Comparison of ENCODE assay signal across 24 mouse cellular contexts in the genomic region with DNA sequence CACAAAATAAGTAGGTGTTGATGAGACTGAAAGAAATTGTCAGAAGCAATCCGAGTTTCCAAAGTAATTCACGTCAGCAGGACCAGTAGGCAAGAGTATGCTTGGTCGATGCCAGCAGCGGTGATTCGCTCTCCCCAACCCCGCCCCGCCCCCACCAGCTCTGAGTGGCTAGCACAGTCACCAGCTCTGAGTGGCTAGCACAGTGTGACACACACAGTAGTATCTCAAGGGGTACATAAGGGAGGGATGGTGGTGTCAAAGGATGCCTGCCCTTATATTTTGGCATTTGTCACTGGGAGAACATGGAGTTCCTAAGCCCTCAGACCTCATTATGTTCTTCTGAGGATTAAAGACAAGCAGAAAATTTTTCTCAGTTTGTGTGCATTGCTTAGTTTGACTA.
"Had no signal": no experiment of that assay in that cellular context is flagged by ENCODE, and none has a peak within 500 bp of the region (broad histone marks: within the 10 kb centered on the region; RNA-seq: fewer than 3 reads in every experiment).

No protein-coding gene starts in this region.

- DNase-seq: gastrocnemius, postnatal 14 days; gastrocnemius, postnatal 36 days; heart, adult 18-20 months; heart, postnatal 14 days; heart, postnatal 36 days; kidney, adult 11 months; kidney, adult 2 months; kidney, adult 9 months; kidney, postnatal 14 days; kidney, postnatal 4 days; liver, embryonic 13.5 days had no signal

- H3K27me3 ChIP-seq: heart, embryonic 13.5 days; heart, embryonic 15.5 days; hindbrain, embryonic 13.5 days; hindbrain, embryonic 15.5 days; kidney, embryonic 15.5 days; limb, embryonic 12.5 days; liver, embryonic 13.5 days; liver, embryonic 15.5 days had no signal

- H3K27ac ChIP-seq: heart, embryonic 13.5 days; heart, embryonic 15.5 days; hindbrain, embryonic 13.5 days; hindbrain, embryonic 15.5 days; hindbrain, postnatal 0 days; kidney, embryonic 15.5 days; kidney, postnatal 0 days; layer of hippocampus, adult 2 months; left cerebral cortex, adult 2 months; limb, embryonic 12.5 days; liver, embryonic 13.5 days; liver, embryonic 15.5 days had no signal

- H3K4me1 ChIP-seq: heart, embryonic 15.5 days; hindbrain, embryonic 13.5 days; hindbrain, embryonic 15.5 days; kidney, embryonic 15.5 days; limb, embryonic 12.5 days; liver, embryonic 13.5 days; liver, embryonic 15.5 days had no signal

- H3K4me3 ChIP-seq: heart, embryonic 13.5 days; heart, embryonic 15.5 days; hindbrain, embryonic 13.5 days; hindbrain, embryonic 15.5 days; kidney, embryonic 15.5 days; layer of hippocampus, adult 2 months; left cerebral cortex, adult 2 months; limb, embryonic 12.5 days; liver, embryonic 13.5 days; liver, embryonic 15.5 days had no signal

- H3K4me2 ChIP-seq: heart, embryonic 11.5 days; heart, embryonic 13.5 days; heart, embryonic 15.5 days; hindbrain, embryonic 13.5 days; hindbrain, embryonic 15.5 days; kidney, embryonic 15.5 days; limb, embryonic 12.5 days; liver, embryonic 13.5 days; liver, embryonic 15.5 days had no signal

- H3K9me3 ChIP-seq: heart, embryonic 13.5 days; heart, embryonic 15.5 days; hindbrain, embryonic 13.5 days; hindbrain, embryonic 15.5 days; kidney, embryonic 15.5 days; limb, embryonic 12.5 days; liver, embryonic 13.5 days; liver, embryonic 15.5 days had no signal

- H3K9ac ChIP-seq: heart, embryonic 13.5 days; heart, embryonic 15.5 days; hindbrain, embryonic 13.5 days; hindbrain, embryonic 15.5 days; kidney, embryonic 15.5 days; limb, embryonic 12.5 days; liver, embryonic 13.5 days; liver, embryonic 15.5 days had no signal

- H3K36me3 ChIP-seq: hindbrain, embryonic 13.5 days; hindbrain, embryonic 15.5 days; kidney, embryonic 15.5 days; limb, embryonic 12.5 days; liver, embryonic 13.5 days; liver, embryonic 15.5 days had no signal

- ATAC-seq: hindbrain, postnatal 0 days; intestine, embryonic 16.5 days had no signal
